Mouse (Mus musculus) liver, postnatal 0 days (tissue): ENCODE results near the gene Grid2. TPM values are rescaled to one million over a fixed set of nuclear protein-coding genes. Genes with fewer than 3 reads are reported as not detected.

Source experiments
- ATAC-seq: fragments of 200-750 bp; cut with Nextera tagmentation; 2 replicates; pipeline ENCODE4 v1.8.0; 2017; ENCODE audit warnings: mild to moderate bottlenecking, moderate library complexity
- DNase-seq: peaks from one replicate; pipeline ENCODE4 v3.0.0-alpha.2; 2016
- H3K27ac ChIP-seq: fragments of 300-500 bp; sonication (generic); 2 replicates; pipeline ENCODE4 v1.5.1; 2014; ENCODE audit warnings: antibody characterized with exemption, moderate library complexity, mild to moderate bottlenecking, low read depth
- H3K27me3 ChIP-seq: fragments of 300-500 bp; sonication (generic); 2 replicates; pipeline ENCODE4 v1.6.1; 2014; ENCODE audit warnings: low read length, control low read depth, mixed read lengths; ENCODE audit not compliant: insufficient read depth
- H3K36me3 ChIP-seq: fragments of 300-500 bp; sonication (generic); replicated peaks from 2 replicates; pipeline ENCODE4 v1.6.1; 2014; ENCODE audit warnings: mild to moderate bottlenecking, control low read depth, low read length, moderate library complexity, mixed read lengths; ENCODE audit not compliant: insufficient read depth
- H3K4me1 ChIP-seq: fragments of 300-500 bp; sonication (generic); 2 replicates; pipeline ENCODE4 v1.6.1; 2014; ENCODE audit warnings: antibody characterized with exemption, mild to moderate bottlenecking, control low read depth; ENCODE audit not compliant: insufficient read depth
- H3K4me2 ChIP-seq: fragments of 300-500 bp; sonication (generic); 2 replicates; pipeline ENCODE4 v1.6.1; 2014; ENCODE audit warnings: low read depth, mild to moderate bottlenecking, low read length, moderate library complexity, mixed read lengths
- H3K4me3 ChIP-seq: fragments of 300-500 bp; sonication (generic); 2 replicates; pipeline ENCODE4 v1.5.1; 2014; ENCODE audit warnings: low read depth, low read length
- H3K9ac ChIP-seq: fragments of 300-500 bp; sonication (generic); replicated peaks from 2 replicates; pipeline ENCODE4 v1.6.1; 2014; ENCODE audit warnings: mild to moderate bottlenecking, moderate library complexity
- H3K9me3 ChIP-seq: fragments of 300-500 bp; sonication (generic); 2 replicates; pipeline ENCODE4 v1.6.1; 2016; ENCODE audit warnings: mild to moderate bottlenecking, control low read depth, low read length, mixed read lengths
- CTCF ChIP-seq: sonication (generic); IDR thresholded peaks from 2 replicates; pipeline ENCODE4 v1.5.1; 2016; ENCODE audit warnings: antibody characterized with exemption, low read depth
- EP300 ChIP-seq: IDR thresholded peaks from 2 replicates; pipeline ENCODE4 v1.6.1; 2016; ENCODE audit warnings: antibody characterized with exemption, low read depth, mild to moderate bottlenecking
- WGBS: fragments of 180-500 bp; shearing (Covaris S2); extraction: QIAGEN DNeasy Blood & Tissue Kit; methylation state at CpG from one replicate; pipeline ENCODE4 v1.1.7; 2014; ENCODE audit not compliant: insufficient replicate concordance; 5-methylcytosine and 5-hydroxymethylcytosine counted together
- polyA plus RNA-seq: library from polyadenylated mRNA; unstranded; fragments of >200 nt; fragmentation: Nextera tagmentation; extraction: Ambion mirVana; gene quantifications from 2 replicates; pipeline ENCODE4 v1.2.1, GENCODE M21; 2015

The Grid2 gene
- polyA plus RNA-seq, 1 experiment from 2014 or later: not detected

- Histone ChIP-seq H3K4me3 (no peak overlapping the region), H3K27ac (no peak overlapping the region), H3K9me3 (no peaks in the 10 kb centered on the region), H3K4me2 (no peak overlapping the region), H3K9ac (no peak overlapping the region), H3K27me3 (no peaks in the 10 kb centered on the region), H3K36me3 (no peaks in the 10 kb centered on the region), H3K4me1 (no peaks in the 10 kb centered on the region)
- whole genome bisulfite sequencing: 58% methylated on average over 1 of the region's 1 CpGs
- no peak for TF ChIP-seq EP300
- TF ChIP-seq CTCF: no peak
- DNase-seq (no peak), ATAC-seq (no peak)
These were observed 938.0 kb downstream of the Grid2 start for GRCm38 (mm10) chr6:64193646-64194045.

GRCm38 (mm10) chr6:64202396-64203122 is 946.9 kb downstream of the Grid2 start:
- Histone ChIP-seq H3K27ac (no peak overlapping the region), H3K36me3 (no peaks in the 10 kb centered on the region), H3K9ac (no peak overlapping the region), H3K4me1 (no peaks in the 10 kb centered on the region), H3K9me3 (no peaks in the 10 kb centered on the region), H3K27me3 (no peaks in the 10 kb centered on the region), H3K4me3 (no peak overlapping the region), H3K4me2 (no peak overlapping the region)
- WGBS: 46% methylated on average over 8 of the region's 8 CpGs
- DNase-seq (no peak), ATAC-seq (no peak)
- TF ChIP-seq EP300: no peak
- TF ChIP-seq CTCF: no peak

- DNase-seq (no peak), ATAC-seq (no peak)
- WGBS: 64% methylated on average over 3 of the region's 3 CpGs
- Histone ChIP-seq H3K4me3 (no peak overlapping the region), H3K36me3 (no peaks in the 10 kb centered on the region), H3K4me1 (no peaks in the 10 kb centered on the region), H3K9ac (no peak overlapping the region), H3K27ac (no peak overlapping the region), H3K4me2 (no peak overlapping the region), H3K27me3 (no peaks in the 10 kb centered on the region), H3K9me3 (no peaks in the 10 kb centered on the region)
- TF ChIP-seq CTCF (no peak), EP300 (no peak)
These were observed 980.7 kb downstream of the Grid2 start for GRCm38 (mm10) chr6:64236351-64236750.

GRCm38 (mm10) chr6:64240526-64240925 is 984.9 kb downstream of the Grid2 start:
- WGBS: 67% methylated on average over 1 of the region's 1 CpGs
- no peak overlapping the region for H3K4me3 ChIP-seq
- TF ChIP-seq CTCF (no peak), EP300 (no peak)
- H3K27ac ChIP-seq: no peak overlapping the region
- H3K4me2 ChIP-seq: no peak overlapping the region
- no peaks in the 10 kb centered on the region for H3K27me3 ChIP-seq
- H3K4me1 ChIP-seq: no peaks in the 10 kb centered on the region
- H3K9ac ChIP-seq: no peak overlapping the region
- ATAC-seq (no peak), DNase-seq (no peak)
- no peaks in the 10 kb centered on the region for H3K36me3 ChIP-seq
- no peaks in the 10 kb centered on the region for H3K9me3 ChIP-seq

GRCm38 (mm10) chr6:64245951-64246350 is 990.3 kb downstream of the Grid2 start:
- Histone ChIP-seq H3K27me3 (no peaks in the 10 kb centered on the region), H3K4me3 (no peak overlapping the region), H3K9ac (no peak overlapping the region), H3K36me3 (no peaks in the 10 kb centered on the region), H3K4me2 (no peak overlapping the region), H3K4me1 (no peaks in the 10 kb centered on the region), H3K27ac (no peak overlapping the region), H3K9me3 (no peaks in the 10 kb centered on the region)
- ATAC-seq: no peak
- DNase-seq: no peak
- 68% methylated on average over 1 of the region's 1 CpGs for WGBS
- TF ChIP-seq EP300 (no peak), CTCF (no peak)

- H3K9me3 ChIP-seq: no peaks in the 10 kb centered on the region
- ATAC-seq (no peak), DNase-seq (no peak)
- no peaks in the 10 kb centered on the region for H3K36me3 ChIP-seq
- H3K4me1 ChIP-seq: no peaks in the 10 kb centered on the region
- H3K4me2 ChIP-seq: no peak overlapping the region
- no peak overlapping the region for H3K4me3 ChIP-seq
- H3K27ac ChIP-seq: no peak overlapping the region
- no peak overlapping the region for H3K9ac ChIP-seq
- TF ChIP-seq CTCF (no peak), EP300 (no peak)
- WGBS: 65% methylated on average over 1 of the region's 1 CpGs
- no peaks in the 10 kb centered on the region for H3K27me3 ChIP-seq
These were observed 995.4 kb downstream of the Grid2 start for GRCm38 (mm10) chr6:64251041-64251440.
